Comparison of ENCODE assay signal across 8 mouse cellular contexts in genomic region chr2:160760433-160761184, GRCm38 (mm10). TPM values are rescaled to one million over a fixed set of nuclear protein-coding genes. Genes with fewer than 3 reads are reported as not detected.
DNase-seq lines count a peak whose midpoint lies in the region; ATAC-seq and TF ChIP-seq lines count a peak whose summit lies in the region.

No protein-coding gene starts in this region.

- no peaks in the 10 kb centered on the region for H3K9me3 ChIP-seq in liver, embryonic 15.5 days (replicated peaks)
- H3K9me3 ChIP-seq in kidney, postnatal 0 days (replicated peaks; ENCODE audit: low read length): no peaks in the 10 kb centered on the region

- no peak overlapping the region for H3K4me3 ChIP-seq in cerebellum, adult 2 months (replicated peaks; ENCODE audit: insufficient read depth, low read depth, low read length)
- no peak overlapping the region for H3K4me3 ChIP-seq in liver, embryonic 15.5 days (replicated peaks)
- no peak overlapping the region for H3K4me3 ChIP-seq in kidney, postnatal 0 days (replicated peaks; ENCODE audit: low read depth, low read length)

- peak in 1 of 2 experiments; percentile 47 for DNase-seq in cerebellum, adult 2 months
- DNase-seq in cerebellum, adult 9-11 months: no peak
- DNase-seq in liver: no peak
- DNase-seq in adrenal gland, postnatal 36 days: peak; percentile 55 to 60
- DNase-seq in kidney, postnatal 0 days (ENCODE audit: low spot score): peak; percentile 43
- peak; percentile 32 for DNase-seq in mesoderm, embryonic 11.5 days (ENCODE audit: low read depth, low spot score)
- no peak for DNase-seq in Muller cell, postnatal 12 days (ENCODE audit: inconsistent ontology term)

- peaks cover 6% of the 10 kb centered on the region; the same call in 1 of the 2 replicates for H3K36me3 ChIP-seq in liver, embryonic 15.5 days (replicated peaks)
- peaks cover 73% of the 10 kb centered on the region for H3K36me3 ChIP-seq in kidney, postnatal 0 days (ENCODE audit: insufficient read depth, low read length)

- no peak overlapping the region for H3K4me2 ChIP-seq in liver, embryonic 15.5 days
- H3K4me2 ChIP-seq in kidney, postnatal 0 days (ENCODE audit: low read length): no peak overlapping the region

- 73% methylated on average over 9 of the region's 9 CpGs for WGBS in cerebellum, adult 2 months
- WGBS in liver, embryonic 15.5 days (ENCODE audit: insufficient replicate concordance): 69% methylated on average over 9 of the region's 9 CpGs
- WGBS in kidney, postnatal 0 days: 85% methylated on average over 9 of the region's 9 CpGs

- peak; percentile 23; the same call in 1 of the 2 replicates for ATAC-seq in liver, embryonic 15.5 days (ENCODE audit: insufficient read depth)
- 0 out of 2 replicates have a peak, but pooled peaks have one; percentile 19 for ATAC-seq in kidney, postnatal 0 days (replicated peaks; ENCODE audit: low FRiP score, low read depth)

- no peaks in the 10 kb centered on the region for H3K27me3 ChIP-seq in cerebellum, adult 2 months (ENCODE audit: control insufficient read depth, insufficient read depth, low read length)
- H3K27me3 ChIP-seq in liver, embryonic 15.5 days: no peaks in the 10 kb centered on the region
- H3K27me3 ChIP-seq in kidney, postnatal 0 days (ENCODE audit: insufficient read depth, low read length): no peaks in the 10 kb centered on the region

- TF ChIP-seq POLR2A in cerebellum, adult 2 months (IDR thresholded peaks at IDR 0.05; ENCODE audit: borderline replicate concordance, insufficient read depth, low read length): no peak

- H3K27ac ChIP-seq in cerebellum, adult 2 months (ENCODE audit: insufficient read depth, low read length): no peak overlapping the region
- H3K27ac ChIP-seq in liver, embryonic 15.5 days (replicated peaks): no peak overlapping the region
- no peak overlapping the region for H3K27ac ChIP-seq in kidney, postnatal 0 days

- H3K4me1 ChIP-seq in cerebellum, adult 2 months (ENCODE audit: control insufficient read depth, insufficient read depth, low read length): no peaks in the 10 kb centered on the region; the same call in 1 of the 2 replicates
- H3K4me1 ChIP-seq in liver, embryonic 15.5 days (replicated peaks): no peaks in the 10 kb centered on the region
- no peaks in the 10 kb centered on the region for H3K4me1 ChIP-seq in kidney, postnatal 0 days (replicated peaks; ENCODE audit: insufficient read depth, low read length)

- TF ChIP-seq CTCF in cerebellum, adult 2 months (IDR thresholded peaks at IDR 0.05; ENCODE audit: borderline replicate concordance, insufficient read depth, low read depth, low read length): peak; percentile 52
- peak; percentile 74 for TF ChIP-seq CTCF in kidney, postnatal 0 days (IDR thresholded peaks at IDR 0.05; ENCODE audit: low read depth)

- no peak overlapping the region for H3K9ac ChIP-seq in liver, embryonic 15.5 days
- no peak overlapping the region for H3K9ac ChIP-seq in kidney, postnatal 0 days (ENCODE audit: low read depth, low read length)

RNA-seq across cellular contexts. Expression of gene Plcg1, which starts 29.5 kb away (rescaled TPM):
- 73.1 and 74.5 TPM in 2 replicates for polyA plus RNA-seq in cerebellum, adult 2 months (2012; rRNA removed)
- polyA plus RNA-seq in liver, embryonic 15.5 days (2015; fragmentation: Nextera tagmentation; extraction: Ambion mirVana): 4.5 and 5.2 TPM in 2 replicates
- 10 to 100 TPM; 51.7 to 62.2 TPM for total RNA-seq in adrenal gland, postnatal 36 days (2021)
- 31.6 and 32.5 TPM in 2 replicates for polyA plus RNA-seq in kidney, postnatal 0 days (2015; fragmentation: Nextera tagmentation; extraction: Ambion mirVana)

Comparison
In these comparisons a context has a peak if more than half of its experiments do, and no peak if none do; other contexts are left out.
1. DNase-seq: peak in adrenal gland, postnatal 36 days (2 of 2), kidney, postnatal 0 days (single experiment) and mesoderm, embryonic 11.5 days (single experiment); none in cerebellum, adult 9-11 months (single experiment), liver (single experiment) and Muller cell, postnatal 12 days (single experiment).